Mouse (Mus musculus): Measurements from ENCODE around the gene Sema6d. TPM values are rescaled to one million over a fixed set of nuclear protein-coding genes. Genes with fewer than 3 reads are reported as not detected.

The Sema6d gene
- polyA plus RNA-seq, 1 experiment = 45.4 TPM

GRCm38 (mm10) chr2:124235237-124236055 is 145.7 kb downstream of the Sema6d start:
- TF ChIP-seq POLR2A (IDR thresholded peaks at IDR 0.05; ENCODE audit: borderline replicate concordance, extremely low read depth, insufficient read depth, insufficient read length, poor library complexity, severe bottlenecking) (no peak), CTCF (IDR thresholded peaks at IDR 0.05; ENCODE audit: borderline replicate concordance, extremely low read depth, insufficient read depth, insufficient read length) (no peak)
- DNase-seq (ENCODE audit: low read depth) = peak; percentile 62

GRCm38 (mm10) chr2:124236831-124237230 is 147.1 kb downstream of the Sema6d start:
- no peak for TF ChIP-seq CTCF (IDR thresholded peaks at IDR 0.05; ENCODE audit: borderline replicate concordance, extremely low read depth, insufficient read depth, insufficient read length)
- no peak for TF ChIP-seq POLR2A (IDR thresholded peaks at IDR 0.05; ENCODE audit: borderline replicate concordance, extremely low read depth, insufficient read depth, insufficient read length, poor library complexity, severe bottlenecking)
- peak; percentile 70 for DNase-seq (ENCODE audit: low read depth)

- no peak for TF ChIP-seq CTCF (IDR thresholded peaks at IDR 0.05; ENCODE audit: borderline replicate concordance, extremely low read depth, insufficient read depth, insufficient read length)
- DNase-seq (ENCODE audit: low read depth) = no peak
Measured at GRCm38 (mm10) chr2:124243608-124244007, 153.8 kb downstream of the Sema6d start.

- TF ChIP-seq CTCF (IDR thresholded peaks at IDR 0.05; ENCODE audit: borderline replicate concordance, extremely low read depth, insufficient read depth, insufficient read length) = no peak
- TF ChIP-seq POLR2A (IDR thresholded peaks at IDR 0.05; ENCODE audit: borderline replicate concordance, extremely low read depth, insufficient read depth, insufficient read length, poor library complexity, severe bottlenecking) = no peak
- DNase-seq (ENCODE audit: low read depth) = no peak
Measured at GRCm38 (mm10) chr2:124244543-124245245, 154.9 kb downstream of the Sema6d start.

- peak; percentile 49 for DNase-seq (ENCODE audit: low read depth)
- no peak for TF ChIP-seq POLR2A (IDR thresholded peaks at IDR 0.05; ENCODE audit: borderline replicate concordance, extremely low read depth, insufficient read depth, insufficient read length, poor library complexity, severe bottlenecking)
- no peak for TF ChIP-seq CTCF (IDR thresholded peaks at IDR 0.05; ENCODE audit: borderline replicate concordance, extremely low read depth, insufficient read depth, insufficient read length)
Measured at GRCm38 (mm10) chr2:124258108-124258507, 168.3 kb downstream of the Sema6d start.

- no peak for DNase-seq (ENCODE audit: low read depth)
- no peak for TF ChIP-seq CTCF (IDR thresholded peaks at IDR 0.05; ENCODE audit: borderline replicate concordance, extremely low read depth, insufficient read depth, insufficient read length)
- no peak for TF ChIP-seq POLR2A (IDR thresholded peaks at IDR 0.05; ENCODE audit: borderline replicate concordance, extremely low read depth, insufficient read depth, insufficient read length, poor library complexity, severe bottlenecking)
Measured at GRCm38 (mm10) chr2:124264309-124264708, 174.5 kb downstream of the Sema6d start.

GRCm38 (mm10) chr2:124271156-124271555 is 181.4 kb downstream of the Sema6d start:
- TF ChIP-seq CTCF (IDR thresholded peaks at IDR 0.05; ENCODE audit: borderline replicate concordance, extremely low read depth, insufficient read depth, insufficient read length) (no peak), POLR2A (IDR thresholded peaks at IDR 0.05; ENCODE audit: borderline replicate concordance, extremely low read depth, insufficient read depth, insufficient read length, poor library complexity, severe bottlenecking) (no peak)
- DNase-seq (ENCODE audit: low read depth) = no peak

- DNase-seq (ENCODE audit: low read depth) = peak; percentile 77
- TF ChIP-seq CTCF (IDR thresholded peaks at IDR 0.05; ENCODE audit: borderline replicate concordance, extremely low read depth, insufficient read depth, insufficient read length) (no peak), POLR2A (IDR thresholded peaks at IDR 0.05; ENCODE audit: borderline replicate concordance, extremely low read depth, insufficient read depth, insufficient read length, poor library complexity, severe bottlenecking) (no peak)
Measured at GRCm38 (mm10) chr2:124277492-124277891, 187.7 kb downstream of the Sema6d start.

GRCm38 (mm10) chr2:124285109-124285508 is 195.3 kb downstream of the Sema6d start:
- TF ChIP-seq POLR2A (IDR thresholded peaks at IDR 0.05; ENCODE audit: borderline replicate concordance, extremely low read depth, insufficient read depth, insufficient read length, poor library complexity, severe bottlenecking) (no peak), CTCF (IDR thresholded peaks at IDR 0.05; ENCODE audit: borderline replicate concordance, extremely low read depth, insufficient read depth, insufficient read length) (no peak)
- peak; percentile 81 for DNase-seq (ENCODE audit: low read depth)

- TF ChIP-seq POLR2A (IDR thresholded peaks at IDR 0.05; ENCODE audit: borderline replicate concordance, extremely low read depth, insufficient read depth, insufficient read length, poor library complexity, severe bottlenecking) (no peak), CTCF (IDR thresholded peaks at IDR 0.05; ENCODE audit: borderline replicate concordance, extremely low read depth, insufficient read depth, insufficient read length) (no peak)
- no peak for DNase-seq (ENCODE audit: low read depth)
Measured at GRCm38 (mm10) chr2:124289356-124289755, 199.6 kb downstream of the Sema6d start.

GRCm38 (mm10) chr2:124291145-124291544 is 201.4 kb downstream of the Sema6d start:
- peak; percentile 91 for DNase-seq (ENCODE audit: low read depth)
- TF ChIP-seq CTCF (IDR thresholded peaks at IDR 0.05; ENCODE audit: borderline replicate concordance, extremely low read depth, insufficient read depth, insufficient read length) = no peak
- no peak for TF ChIP-seq POLR2A (IDR thresholded peaks at IDR 0.05; ENCODE audit: borderline replicate concordance, extremely low read depth, insufficient read depth, insufficient read length, poor library complexity, severe bottlenecking)

Measured in brain, embryonic 14.5 days (tissue).